Mouse (Mus musculus): Measurements from ENCODE around the gene Adamtsl4. TPM values are rescaled to one million over a fixed set of nuclear protein-coding genes. Genes with fewer than 3 reads are reported as not detected.
A peak's percentile ranks its signal among the peaks of the same experiment; 100 is the strongest.
"Not testable (repeated sequence)": the region's sequence is repeated elsewhere in the genome, so short reads cannot be mapped to it uniquely, and the experiment has no call there.

Adamtsl4 gene
- total RNA-seq, 2 experiments from 2014 or later = 27.1 to 50.8 TPM

- intact Hi-C loops (cut with DNase I; ENCODE audit: low total_unique reads) = no loop called here
- DNase-seq = no peak
Measured at GRCm38 (mm10) chr3:95666124-95666844, 21.4 kb downstream of the Adamtsl4 start.

- intact Hi-C loops (cut with DNase I; ENCODE audit: low total_unique reads) = no loop called here
- no peak for DNase-seq
Measured at GRCm38 (mm10) chr3:95664940-95665352, 22.8 kb downstream of the Adamtsl4 start.

GRCm38 (mm10) chr3:95663969-95664608 is 23.6 kb downstream of the Adamtsl4 start:
- DNase-seq = no peak
- intact Hi-C loops (cut with DNase I; ENCODE audit: low total_unique reads) = no loop called here

GRCm38 (mm10) chr3:95663486-95663885 is 24.2 kb downstream of the Adamtsl4 start:
- intact Hi-C loops (cut with DNase I; ENCODE audit: low total_unique reads) = no loop called here
- no peak for DNase-seq

- intact Hi-C loops (cut with DNase I; ENCODE audit: low total_unique reads) = no loop called here
- no peak for DNase-seq
Measured at GRCm38 (mm10) chr3:95662724-95663449, 24.8 kb downstream of the Adamtsl4 start.

GRCm38 (mm10) chr3:95661945-95662715 is 25.6 kb downstream of the Adamtsl4 start:
- no peak for DNase-seq

GRCm38 (mm10) chr3:95660788-95661478 is 26.8 kb downstream of the Adamtsl4 start:
- intact Hi-C loops (cut with DNase I; ENCODE audit: low total_unique reads) = no loop called here
- DNase-seq = no peak

More at GRCm38 (mm10) chr3:95661945-95662715, 25.6 kb downstream of the Adamtsl4 start:
- intact Hi-C loops (cut with DNase I; ENCODE audit: low total_unique reads) = no loop called here

- intact Hi-C loops (cut with DNase I; ENCODE audit: low total_unique reads) = no loop called here
Measured at GRCm38 (mm10) chr3:95659948-95660347, 27.8 kb downstream of the Adamtsl4 start.

GRCm38 (mm10) chr3:95658868-95659712 is 28.6 kb downstream of the Adamtsl4 start:
- intact Hi-C loops (cut with DNase I; ENCODE audit: low total_unique reads) = no loop called here
- DNase-seq = peak; percentile 78

More at GRCm38 (mm10) chr3:95659948-95660347, 27.8 kb downstream of the Adamtsl4 start:
- DNase-seq = no peak

GRCm38 (mm10) chr3:95658236-95658867 is 29.4 kb downstream of the Adamtsl4 start, which contains the start of gene Mcl1:
TSS of gene Mcl1 (plus strand) at chr3:95658788.
- intact Hi-C loops (cut with DNase I; ENCODE audit: low total_unique reads) = no loop called here
- DNase-seq = peak; percentile 97

GRCm38 (mm10) chr3:95657711-95658110 is 30.0 kb downstream of the Adamtsl4 start:
- no peak for DNase-seq
- intact Hi-C loops (cut with DNase I; ENCODE audit: low total_unique reads) = no loop called here

- intact Hi-C loops (cut with DNase I; ENCODE audit: low total_unique reads) = no loop called here
Measured at GRCm38 (mm10) chr3:95657108-95657507, 30.6 kb downstream of the Adamtsl4 start.

GRCm38 (mm10) chr3:95655437-95655836 is 32.3 kb downstream of the Adamtsl4 start:
- DNase-seq = no peak
- intact Hi-C loops (cut with DNase I; ENCODE audit: low total_unique reads) = no loop called here

More at GRCm38 (mm10) chr3:95657108-95657507, 30.6 kb downstream of the Adamtsl4 start:
- DNase-seq = no peak

GRCm38 (mm10) chr3:95654371-95654770 is 33.3 kb downstream of the Adamtsl4 start:
- DNase-seq; intact Hi-C loops (cut with DNase I; ENCODE audit: low total_unique reads): not testable (repeated sequence)

GRCm38 (mm10) chr3:95653473-95654034 is 34.2 kb downstream of the Adamtsl4 start:
- DNase-seq = no peak
- intact Hi-C loops (cut with DNase I; ENCODE audit: low total_unique reads) = no loop called here

GRCm38 (mm10) chr3:95652871-95653270 is 34.8 kb downstream of the Adamtsl4 start:
- DNase-seq = no peak
- intact Hi-C loops (cut with DNase I; ENCODE audit: low total_unique reads) = no loop called here

- no peak for DNase-seq
- intact Hi-C loops (cut with DNase I; ENCODE audit: low total_unique reads) = no loop called here
Measured at GRCm38 (mm10) chr3:95652204-95652811, 35.4 kb downstream of the Adamtsl4 start.
